9 mouse cellular contexts compared by ENCODE assay signal in genomic region chr1:40599661-40600060, GRCm38 (mm10). TPM values are rescaled to one million over a fixed set of nuclear protein-coding genes. Genes with fewer than 3 reads are reported as not detected.
"Had no signal": no experiment of that assay in that cellular context is flagged by ENCODE, and none has a peak within 500 bp of the region (broad histone marks: within the 10 kb centered on the region; RNA-seq: fewer than 3 reads in every experiment).

No protein-coding gene starts in this region.

RNA-seq across cellular contexts. Expression of gene Slc9a4, which starts 19.8 kb away (rescaled TPM):
- total RNA-seq: megakaryocyte-erythroid progenitor cell, adult 5-6 weeks had no signal
- polyA plus RNA-seq: liver, embryonic 16.5 days; lung, embryonic 14.5 days; lung, embryonic 16.5 days; midbrain, embryonic 10.5 days; midbrain, embryonic 12.5 days; midbrain, embryonic 14.5 days; midbrain, embryonic 16.5 days; neural tube, embryonic 11.5 days had no signal
